Mouse (Mus musculus): ENCODE results near the gene Ugt1a7c. TPM values are rescaled to one million over a fixed set of nuclear protein-coding genes. Genes with fewer than 3 reads are reported as not detected.

The Ugt1a7c gene
- polyA plus RNA-seq, 1 experiment from 2014 or later = 57.4 TPM

DNA sequence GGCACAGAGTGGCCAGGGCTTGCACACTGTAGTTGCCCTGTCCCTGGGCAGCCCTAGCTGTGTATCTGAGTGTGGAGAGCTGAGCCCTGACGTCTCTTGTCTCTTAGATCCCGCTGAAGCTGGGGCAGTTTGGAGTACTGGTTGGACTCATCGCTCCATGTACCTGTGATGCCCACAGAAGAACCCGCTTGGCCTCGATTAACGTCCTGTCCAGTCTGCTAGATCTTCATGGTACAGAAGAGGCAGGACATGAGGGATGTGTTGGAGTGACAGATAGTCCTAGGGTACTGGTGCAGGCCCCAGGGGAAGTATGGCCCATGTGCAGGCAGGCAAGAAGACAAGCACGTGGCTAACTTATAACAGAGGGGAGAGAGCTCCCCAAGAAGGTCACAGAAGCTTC, 154.7 kb downstream of the Ugt1a7c start:
- 80% methylated on average over 7 of the region's 7 CpGs for WGBS
- peaks cover 43% of the 10 kb centered on the region for H3K9me3 ChIP-seq (ENCODE audit: control insufficient read depth)
- no peak for ATAC-seq

GRCm38 (mm10) chr1:88250023-88250422, 155.2 kb downstream of the Ugt1a7c start:
- no peak overlapping the region for H3K9ac ChIP-seq (ENCODE audit: low read depth, low read length)
- no peak for ATAC-seq
- H3K27me3 ChIP-seq (replicated peaks; ENCODE audit: control insufficient read depth, insufficient read depth, low read length) = no peaks in the 10 kb centered on the region
- no peaks in the 10 kb centered on the region for H3K4me1 ChIP-seq (replicated peaks; ENCODE audit: control insufficient read depth, insufficient read depth, low read length)
- 78% methylated on average over 5 of the region's 5 CpGs for WGBS
- H3K9me3 ChIP-seq (ENCODE audit: control insufficient read depth) = peaks cover 43% of the 10 kb centered on the region
- H3K4me2 ChIP-seq (replicated peaks; ENCODE audit: low read depth) = no peak overlapping the region
- no peak overlapping the region for H3K27ac ChIP-seq (ENCODE audit: low read depth, low read length)
- no peak for TF ChIP-seq CTCF (IDR thresholded peaks at IDR 0.05; ENCODE audit: low read depth)
- no peaks in the 10 kb centered on the region for H3K36me3 ChIP-seq (ENCODE audit: control insufficient read depth, insufficient read depth)
- H3K4me3 ChIP-seq (ENCODE audit: low read depth, low read length) = no peak overlapping the region

More for the DNA sequence above, 154.7 kb downstream of the Ugt1a7c start:
- no peak for TF ChIP-seq CTCF (IDR thresholded peaks at IDR 0.05; ENCODE audit: low read depth)
- Histone ChIP-seq H3K27me3 (replicated peaks; ENCODE audit: control insufficient read depth, insufficient read depth, low read length) (no peaks in the 10 kb centered on the region), H3K4me1 (replicated peaks; ENCODE audit: control insufficient read depth, insufficient read depth, low read length) (no peaks in the 10 kb centered on the region), H3K9ac (ENCODE audit: low read depth, low read length) (no peak overlapping the region), H3K36me3 (ENCODE audit: control insufficient read depth, insufficient read depth) (no peaks in the 10 kb centered on the region), H3K4me2 (replicated peaks; ENCODE audit: low read depth) (no peak overlapping the region), H3K27ac (ENCODE audit: low read depth, low read length) (no peak overlapping the region), H3K4me3 (ENCODE audit: low read depth, low read length) (no peak overlapping the region)

DNA sequence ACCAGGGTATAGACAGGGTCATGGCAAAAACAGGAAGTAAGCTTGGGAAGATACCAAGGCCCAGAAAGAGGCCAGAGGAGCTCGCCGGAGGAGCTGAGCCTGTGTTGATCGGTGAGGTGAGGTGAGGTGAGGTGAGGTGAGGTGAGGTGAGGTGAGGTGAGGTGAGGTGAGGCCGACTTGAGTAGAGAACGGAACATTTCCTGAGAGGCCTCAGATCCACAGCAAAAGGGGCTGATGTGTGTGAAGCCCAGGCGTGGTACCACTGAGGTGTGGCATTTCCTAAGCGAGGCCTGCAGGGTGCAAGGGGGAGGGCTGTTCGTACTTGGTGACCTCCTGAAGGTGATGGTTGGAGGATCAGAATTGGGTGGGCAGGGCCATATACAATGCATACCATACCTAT, 158.2 kb downstream of the Ugt1a7c start:
- no peaks in the 10 kb centered on the region for H3K36me3 ChIP-seq (ENCODE audit: control insufficient read depth, insufficient read depth)
- H3K27me3 ChIP-seq (replicated peaks; ENCODE audit: control insufficient read depth, insufficient read depth, low read length) = no peaks in the 10 kb centered on the region
- no peak overlapping the region for H3K9ac ChIP-seq (ENCODE audit: low read depth, low read length)
- TF ChIP-seq CTCF (IDR thresholded peaks at IDR 0.05; ENCODE audit: low read depth) = no peak
- 66% methylated on average over 8 of the region's 8 CpGs for WGBS
- no peaks in the 10 kb centered on the region for H3K4me1 ChIP-seq (replicated peaks; ENCODE audit: control insufficient read depth, insufficient read depth, low read length)
- H3K4me3 ChIP-seq (ENCODE audit: low read depth, low read length) = no peak overlapping the region
- H3K27ac ChIP-seq (ENCODE audit: low read depth, low read length) = no peak overlapping the region
- peaks cover 25% of the 10 kb centered on the region for H3K9me3 ChIP-seq (ENCODE audit: control insufficient read depth)
- peak; percentile 17; the same call in 1 of the 2 replicates for ATAC-seq
- no peak overlapping the region for H3K4me2 ChIP-seq (replicated peaks; ENCODE audit: low read depth)

DNA sequence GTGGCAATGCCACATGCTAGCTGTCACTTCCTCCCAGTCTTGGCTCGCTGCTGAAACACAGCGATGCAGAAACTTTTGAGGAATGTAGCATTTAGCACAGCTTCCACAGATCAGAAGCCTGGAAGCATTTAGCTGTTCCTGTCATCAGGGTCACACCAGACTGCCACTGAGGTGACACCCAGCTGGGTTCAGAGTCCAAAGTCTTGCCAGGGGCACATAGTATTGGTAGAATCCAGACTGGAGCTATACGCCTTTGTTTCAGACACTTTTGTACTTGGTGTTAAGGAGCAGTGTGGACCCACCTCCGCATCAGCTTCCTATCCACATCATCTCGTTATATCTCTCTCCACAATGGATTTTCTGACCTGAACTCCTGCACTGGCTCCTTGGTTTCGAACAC, 158.7 kb downstream of the Ugt1a7c start:
- H3K27ac ChIP-seq (ENCODE audit: low read depth, low read length) = no peak overlapping the region
- H3K9me3 ChIP-seq (ENCODE audit: control insufficient read depth) = peaks cover 25% of the 10 kb centered on the region
- 69% methylated on average over 6 of the region's 6 CpGs for WGBS
- no peaks in the 10 kb centered on the region for H3K4me1 ChIP-seq (replicated peaks; ENCODE audit: control insufficient read depth, insufficient read depth, low read length)
- ATAC-seq = peak; percentile 44
- H3K4me2 ChIP-seq (replicated peaks; ENCODE audit: low read depth) = no peak overlapping the region
- no peaks in the 10 kb centered on the region for H3K36me3 ChIP-seq (ENCODE audit: control insufficient read depth, insufficient read depth)
- TF ChIP-seq CTCF (IDR thresholded peaks at IDR 0.05; ENCODE audit: low read depth) = no peak
- no peak overlapping the region for H3K4me3 ChIP-seq (ENCODE audit: low read depth, low read length)
- H3K27me3 ChIP-seq (replicated peaks; ENCODE audit: control insufficient read depth, insufficient read depth, low read length) = no peaks in the 10 kb centered on the region
- no peak overlapping the region for H3K9ac ChIP-seq (ENCODE audit: low read depth, low read length)

DNA sequence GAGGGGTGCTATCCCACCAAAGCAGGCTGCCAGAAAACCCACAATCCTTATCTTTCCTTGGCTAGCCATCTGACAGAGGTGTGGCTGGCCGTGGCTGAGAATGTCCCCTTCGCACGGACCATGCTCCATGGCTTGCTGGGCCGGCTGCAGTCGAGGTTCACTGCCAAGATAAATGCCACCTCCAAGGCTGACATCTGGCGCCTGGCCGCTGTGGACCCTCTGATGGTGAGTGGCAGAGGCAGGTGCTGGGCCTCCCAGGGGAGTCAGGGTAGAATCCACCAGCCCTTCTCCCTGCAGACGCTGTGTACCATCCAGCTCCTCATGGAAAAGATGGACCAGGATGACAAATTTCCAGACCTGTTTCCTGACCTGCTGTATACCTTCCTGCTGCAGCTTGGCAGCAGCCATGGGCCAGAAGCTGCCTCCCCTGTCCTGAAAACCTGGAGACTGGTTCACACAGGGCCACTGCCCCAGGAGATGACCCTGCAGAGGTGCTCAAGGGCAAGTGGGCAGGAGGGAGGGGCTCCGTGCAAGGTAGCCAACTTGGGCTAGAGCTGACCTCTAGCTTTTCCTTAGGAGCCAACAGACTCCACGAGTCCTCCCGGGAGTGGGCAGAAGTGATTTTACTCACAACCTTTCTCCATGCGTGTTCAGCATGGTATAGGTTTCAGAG, 160.1 kb downstream of the Ugt1a7c start:
- H3K4me1 ChIP-seq (replicated peaks; ENCODE audit: control insufficient read depth, insufficient read depth, low read length) = peaks cover 3% of the 10 kb centered on the region
- no peak for ATAC-seq
- WGBS = 85% methylated on average over 12 of the region's 12 CpGs
- no peak overlapping the region for H3K4me3 ChIP-seq (ENCODE audit: low read depth, low read length)
- no peak overlapping the region for H3K27ac ChIP-seq (ENCODE audit: low read depth, low read length)
- no peak overlapping the region for H3K4me2 ChIP-seq (replicated peaks; ENCODE audit: low read depth)
- H3K9ac ChIP-seq (ENCODE audit: low read depth, low read length) = no peak overlapping the region
- peaks cover 22% of the 10 kb centered on the region for H3K9me3 ChIP-seq (ENCODE audit: control insufficient read depth)
- H3K27me3 ChIP-seq (replicated peaks; ENCODE audit: control insufficient read depth, insufficient read depth, low read length) = no peaks in the 10 kb centered on the region
- peaks cover 7% of the 10 kb centered on the region; the same call in 1 of the 2 replicates for H3K36me3 ChIP-seq (ENCODE audit: control insufficient read depth, insufficient read depth)
- no peak for TF ChIP-seq CTCF (IDR thresholded peaks at IDR 0.05; ENCODE audit: low read depth)

DNA sequence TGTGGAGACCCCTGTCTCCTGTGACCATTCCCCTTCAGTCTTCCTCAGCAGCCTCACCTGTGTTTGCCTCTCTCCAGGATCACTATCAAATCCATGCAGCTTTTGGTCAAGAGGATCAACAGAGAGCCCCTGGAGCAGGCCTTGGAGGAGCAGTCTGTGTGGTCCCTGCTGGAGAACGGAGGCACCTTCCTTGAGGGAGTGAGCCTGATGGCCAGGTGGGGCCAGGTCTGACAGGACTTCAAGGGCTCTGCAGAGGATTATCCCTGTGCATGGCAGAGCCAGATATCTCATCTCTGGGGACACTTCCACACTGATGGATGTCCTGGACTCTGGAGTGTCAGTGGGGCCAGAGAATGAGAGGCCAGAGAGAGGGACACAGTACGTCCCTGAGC, 160.6 kb downstream of the Ugt1a7c start:
- no peak overlapping the region for H3K4me2 ChIP-seq (replicated peaks; ENCODE audit: low read depth)
- WGBS = 59% methylated on average over 2 of the region's 2 CpGs
- H3K27me3 ChIP-seq (replicated peaks; ENCODE audit: control insufficient read depth, insufficient read depth, low read length) = no peaks in the 10 kb centered on the region
- no peak for TF ChIP-seq CTCF (IDR thresholded peaks at IDR 0.05; ENCODE audit: low read depth)
- no peak overlapping the region for H3K9ac ChIP-seq (ENCODE audit: low read depth, low read length)
- no peak overlapping the region for H3K27ac ChIP-seq (ENCODE audit: low read depth, low read length)
- peaks cover 18% of the 10 kb centered on the region; the same call in 1 of the 2 replicates for H3K9me3 ChIP-seq (ENCODE audit: control insufficient read depth)
- ATAC-seq = no peak
- peaks cover 8% of the 10 kb centered on the region for H3K4me1 ChIP-seq (replicated peaks; ENCODE audit: control insufficient read depth, insufficient read depth, low read length)
- H3K4me3 ChIP-seq (ENCODE audit: low read depth, low read length) = no peak overlapping the region
- peaks cover 12% of the 10 kb centered on the region for H3K36me3 ChIP-seq (ENCODE audit: control insufficient read depth, insufficient read depth)
